Mouse (Mus musculus) liver, postnatal 0 days (tissue): Measurements from ENCODE around the gene Glrb.

Source experiments
- CTCF ChIP-seq: sonication (generic); IDR thresholded peaks from 2 replicates; pipeline ENCODE4 v1.5.1; 2016; ENCODE audit warnings: antibody characterized with exemption, low read depth
- EP300 ChIP-seq: IDR thresholded peaks from 2 replicates; pipeline ENCODE4 v1.6.1; 2016; ENCODE audit warnings: antibody characterized with exemption, low read depth, mild to moderate bottlenecking

DNA sequence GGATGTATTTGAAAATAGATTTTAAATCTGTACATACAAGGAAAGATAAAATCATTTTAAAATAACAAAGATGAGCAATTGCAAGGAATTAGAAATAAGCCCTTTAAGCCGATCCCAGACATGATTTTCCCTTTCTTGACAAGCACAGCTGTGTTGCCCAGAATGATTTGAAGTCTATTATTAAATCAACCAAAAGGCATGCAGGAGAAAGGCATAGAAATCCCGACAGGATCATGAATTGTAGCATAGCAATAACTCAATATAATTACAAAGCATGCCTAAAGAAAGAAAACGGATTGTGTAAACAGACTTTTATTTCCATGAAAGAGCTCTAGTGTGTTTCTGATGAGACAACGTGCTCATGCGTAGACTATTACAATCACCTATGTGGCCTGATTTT lies 39.4 kb downstream of the Glrb start:
- TF ChIP-seq CTCF (no peak), EP300 (no peak)
